ENCODE assay signal across 15 mouse cellular contexts in genomic region chr11:11573691-11574090, GRCm38 (mm10). TPM values are rescaled to one million over a fixed set of nuclear protein-coding genes. Genes with fewer than 3 reads are reported as not detected.
DNase-seq lines count a peak whose midpoint lies in the region; ATAC-seq lines count a peak whose summit lies in the region.
"Had no signal": no experiment of that assay in that cellular context is flagged by ENCODE, and none has a peak within 500 bp of the region (broad histone marks: within the 10 kb centered on the region; RNA-seq: fewer than 3 reads in every experiment).

No protein-coding gene starts in this region.

- H3K27me3 ChIP-seq in embryonic facial prominence, embryonic 10.5 days (replicated peaks; ENCODE audit: low read depth, poor library complexity, severe bottlenecking): no peaks in the 10 kb centered on the region

- H3K36me3 ChIP-seq in embryonic facial prominence, embryonic 10.5 days (replicated peaks): no peaks in the 10 kb centered on the region
- H3K36me3 ChIP-seq: hindbrain, embryonic 10.5 days had no signal

- peak; percentile 98 for ATAC-seq in monocyte, adult 5-6 weeks (replicated peaks; ENCODE audit: insufficient number of reproducible peaks, low FRiP score, low TSS enrichment, poor library complexity, severe bottlenecking)

- no peaks in the 10 kb centered on the region for H3K9me3 ChIP-seq in embryonic facial prominence, embryonic 10.5 days
- H3K9me3 ChIP-seq: hindbrain, embryonic 10.5 days had no signal

- H3K4me3 ChIP-seq in embryonic facial prominence, embryonic 10.5 days: no peak overlapping the region
- H3K4me3 ChIP-seq: hindbrain, embryonic 10.5 days had no signal

- 0 out of 2 replicates have a peak, but pooled peaks cover 5% of the 10 kb centered on the region for H3K4me1 ChIP-seq in embryonic facial prominence, embryonic 10.5 days
- H3K4me1 ChIP-seq: hindbrain, embryonic 10.5 days had no signal

- 72% methylated on average over 6 of the region's 6 CpGs for WGBS in embryonic facial prominence, embryonic 10.5 days

- DNase-seq in spleen, postnatal 36 days (ENCODE audit: low spot score in 2 of 2): peak; percentile 51 to 61
- no peak for DNase-seq in spleen, postnatal 14 days (ENCODE audit: low spot score in 2 of 2)
- peak; percentile 71 for DNase-seq in induced T-regulatory cell, adult 2 months (ENCODE audit: low read depth)
- DNase-seq in embryonic facial prominence, embryonic 10.5 days (ENCODE audit: low spot score): no peak
- DNase-seq in adrenal gland, postnatal 14 days: no peak
- DNase-seq in urinary bladder, postnatal 10 days (ENCODE audit: low spot score): no peak
- DNase-seq: adrenal gland, postnatal 10 days; cerebellum, adult 8-10 months; gastrocnemius, postnatal 14 days; kidney, postnatal 10 days had no signal

- no peak overlapping the region for H3K27ac ChIP-seq in embryonic facial prominence, embryonic 10.5 days (replicated peaks)
- H3K27ac ChIP-seq: hindbrain, embryonic 10.5 days had no signal

RNA-seq across cellular contexts. Expression of gene 4930512M02Rik, which starts 53.9 kb away (rescaled TPM):
- total RNA-seq in monocyte, adult 5-6 weeks (2017): not detected in 3 replicates
- polyA plus RNA-seq in embryonic facial prominence, embryonic 10.5 days (2016; fragmentation: Nextera tagmentation; extraction: Ambion mirVana): not detected in 2 replicates
- total RNA-seq in adrenal gland, postnatal 14 days (2021): not detected in 2 replicates
- total RNA-seq: adrenal gland, postnatal 10 days; gastrocnemius, postnatal 14 days; left cerebral cortex, adult 18-20 months; liver, adult 2 months; midbrain, postnatal 0 days had no signal
- polyA plus RNA-seq: hindbrain, embryonic 10.5 days; liver, adult 2 months; midbrain, postnatal 0 days had no signal

Comparison
In these comparisons a context has a peak if more than half of its experiments do, and no peak if none do; other contexts are left out.
1. DNase-seq: peak in spleen, postnatal 36 days (2 of 2) and induced T-regulatory cell, adult 2 months (single experiment); none in spleen, postnatal 14 days (0 of 2), embryonic facial prominence, embryonic 10.5 days (single experiment), adrenal gland, postnatal 14 days (single experiment) and urinary bladder, postnatal 10 days (single experiment).